Mouse (Mus musculus): ENCODE measurements around the gene Snx15. TPM values are rescaled to one million over a fixed set of nuclear protein-coding genes. Genes with fewer than 3 reads are reported as not detected.
"Not testable (repeated sequence)": the region's sequence is repeated elsewhere in the genome, so short reads cannot be mapped to it uniquely, and the experiment has no call there.

Gene Snx15
- polyA plus RNA-seq, 1 experiment from 2014 or later: 21.0 TPM

- H3K36me3 ChIP-seq: peaks cover 26% of the 10 kb centered on the region
- no peaks in the 10 kb centered on the region for H3K27me3 ChIP-seq (replicated peaks)
- peak overlapping the region; percentile 94 for H3K9ac ChIP-seq
- H3K4me3 ChIP-seq: peak overlapping the region; percentile 68
- H3K4me1 ChIP-seq: peaks cover 17% of the 10 kb centered on the region
- peak overlapping the region; percentile 88 for H3K4me2 ChIP-seq
- peak overlapping the region; percentile 94 for H3K27ac ChIP-seq (replicated peaks)
- WGBS: 8% methylated on average over 16 of the region's 16 CpGs
- H3K9me3 ChIP-seq: no peaks in the 10 kb centered on the region
- ATAC-seq (ENCODE audit: extremely low read depth, insufficient number of reproducible peaks, low FRiP score, low TSS enrichment): no peak
Measured at GRCm38 (mm10) chr19:6140374-6140677, 12.2 kb upstream of the Snx15 start.

DNA sequence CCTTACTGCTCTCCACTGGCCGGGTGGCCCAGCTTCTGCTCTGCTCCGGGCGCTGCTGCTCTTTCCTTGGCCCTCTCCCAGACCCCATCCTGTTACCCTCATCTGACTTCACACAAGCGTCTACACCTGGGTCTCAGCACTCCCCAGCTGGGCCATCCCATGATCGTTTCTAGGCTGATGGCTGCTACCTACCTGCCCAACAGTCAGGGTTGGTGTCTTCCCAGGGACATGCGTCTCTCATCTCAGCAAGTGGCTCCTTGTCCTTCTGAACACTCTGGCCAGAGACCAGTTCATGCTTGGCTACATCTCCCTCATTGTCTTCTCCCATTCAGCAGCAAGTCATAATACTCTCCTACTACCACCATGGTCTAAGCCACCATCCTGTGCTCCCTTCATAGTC, 11.6 kb upstream of the Snx15 start:
- H3K9me3 ChIP-seq: no peaks in the 10 kb centered on the region
- H3K27ac ChIP-seq (replicated peaks): no peak overlapping the region
- H3K4me3 ChIP-seq: peak overlapping the region; percentile 68; the same call in 1 of the 2 replicates
- ATAC-seq (ENCODE audit: extremely low read depth, insufficient number of reproducible peaks, low FRiP score, low TSS enrichment): no peak
- H3K36me3 ChIP-seq: peaks cover 32% of the 10 kb centered on the region
- peaks cover 17% of the 10 kb centered on the region for H3K4me1 ChIP-seq
- H3K4me2 ChIP-seq: peak overlapping the region; percentile 88
- WGBS: 86% methylated on average over 6 of the region's 6 CpGs
- H3K9ac ChIP-seq: peak overlapping the region; percentile 94
- H3K27me3 ChIP-seq (replicated peaks): no peaks in the 10 kb centered on the region

DNA sequence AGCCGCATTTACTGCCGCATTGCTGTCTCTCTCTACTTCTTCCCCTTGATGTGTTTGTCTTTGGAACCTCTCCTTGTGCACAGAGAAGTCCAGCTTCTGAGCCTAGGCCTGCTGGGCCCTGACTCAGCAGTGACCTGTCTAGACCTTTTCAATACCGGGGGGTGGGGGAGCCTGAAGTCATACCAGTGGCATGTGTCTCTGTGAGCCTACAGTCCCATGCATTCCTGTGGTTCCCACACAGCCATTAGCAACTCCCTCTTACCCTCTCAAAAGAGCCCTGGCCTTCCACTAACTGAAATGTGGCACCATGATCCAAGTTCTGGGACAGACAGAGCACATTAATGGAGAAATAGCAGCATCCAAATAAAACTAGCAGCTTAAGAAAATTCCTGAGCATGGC, 8.3 kb upstream of the Snx15 start:
- Histone ChIP-seq H3K4me3 (no peak overlapping the region), H3K4me1 (peaks cover 10% of the 10 kb centered on the region), H3K36me3 (peaks cover 40% of the 10 kb centered on the region), H3K9me3 (no peaks in the 10 kb centered on the region), H3K27ac (replicated peaks) (no peak overlapping the region), H3K9ac (no peak overlapping the region), H3K27me3 (replicated peaks) (no peaks in the 10 kb centered on the region), H3K4me2 (no peak overlapping the region)
- WGBS: 85% methylated on average over 3 of the region's 3 CpGs
- ATAC-seq (ENCODE audit: extremely low read depth, insufficient number of reproducible peaks, low FRiP score, low TSS enrichment): no peak

DNA sequence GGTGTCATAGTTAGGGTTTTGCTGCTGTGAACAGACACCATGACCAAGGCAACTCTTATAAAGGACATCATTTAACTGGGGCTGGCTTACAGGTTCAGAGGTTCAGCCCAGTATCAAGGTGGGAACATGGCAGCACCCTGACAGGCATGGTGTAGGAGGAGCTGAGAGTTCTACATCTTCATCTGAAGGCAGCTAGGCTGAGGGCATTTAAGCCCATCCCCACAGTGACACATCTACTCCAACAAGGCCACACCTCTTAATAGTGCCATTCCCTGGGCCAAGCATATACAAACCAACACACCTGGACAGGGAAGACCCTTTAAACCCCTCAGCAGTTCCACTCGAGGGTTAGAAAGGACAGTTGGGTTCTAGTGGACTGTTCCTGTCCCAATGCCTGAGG, 5.1 kb upstream of the Snx15 start:
- not testable (repeated sequence) for H3K9ac ChIP-seq; H3K27me3 ChIP-seq (replicated peaks); H3K9me3 ChIP-seq; ATAC-seq (ENCODE audit: extremely low read depth, insufficient number of reproducible peaks, low FRiP score, low TSS enrichment); H3K27ac ChIP-seq (replicated peaks); H3K4me3 ChIP-seq; H3K4me1 ChIP-seq
- peaks cover 40% of the 10 kb centered on the region for H3K36me3 ChIP-seq
- peak overlapping the region; percentile 11; the same call in 1 of the 2 replicates for H3K4me2 ChIP-seq
- WGBS: 31% methylated on average over 1 of the region's 1 CpGs

DNA sequence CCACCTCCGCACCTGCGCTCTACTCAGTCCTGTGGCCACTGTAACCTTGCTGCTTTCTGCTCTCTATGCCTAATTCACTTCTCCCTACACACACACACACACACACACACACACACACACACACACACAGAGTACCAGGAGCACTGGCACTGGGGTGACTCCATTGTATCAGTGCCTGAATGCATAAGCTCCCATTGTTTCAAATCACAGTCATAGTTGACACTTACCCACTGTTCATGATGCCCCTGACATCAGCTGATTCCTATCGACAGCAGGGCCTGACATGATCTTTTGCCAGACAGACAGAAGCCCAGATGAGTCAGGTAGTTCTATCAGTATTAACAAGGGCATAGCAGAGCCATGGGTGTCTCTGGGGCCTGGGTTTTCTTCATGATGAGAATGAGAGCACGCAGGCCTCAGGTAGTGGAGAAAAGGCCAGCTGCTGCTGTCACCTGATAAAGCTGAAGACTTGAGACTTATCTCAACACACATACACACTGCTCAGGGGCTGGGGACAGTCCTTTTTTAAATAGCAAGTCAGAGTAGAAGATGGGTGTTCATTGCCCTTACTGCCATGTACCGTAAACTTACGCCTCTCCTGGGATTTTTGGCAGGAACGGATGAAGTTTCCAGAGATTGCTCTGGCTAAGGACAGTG, 4.2 kb upstream of the Snx15 start:
- Histone ChIP-seq H3K4me3 (no peak overlapping the region), H3K9me3 (no peaks in the 10 kb centered on the region), H3K4me2 (0 out of 2 replicates have a peak overlapping the region, but pooled peaks have one; percentile 11), H3K27ac (replicated peaks) (no peak overlapping the region; the same call in 1 of the 2 replicates), H3K36me3 (peaks cover 31% of the 10 kb centered on the region), H3K27me3 (replicated peaks) (no peaks in the 10 kb centered on the region), H3K9ac (no peak overlapping the region), H3K4me1 (peaks cover 8% of the 10 kb centered on the region)
- ATAC-seq (ENCODE audit: extremely low read depth, insufficient number of reproducible peaks, low FRiP score, low TSS enrichment): no peak
- 77% methylated on average over 7 of the region's 7 CpGs for WGBS

GRCm38 (mm10) chr19:6130414-6131128, 2.5 kb upstream of the Snx15 start:
- not testable (repeated sequence) for H3K27me3 ChIP-seq (replicated peaks); ATAC-seq (ENCODE audit: extremely low read depth, insufficient number of reproducible peaks, low FRiP score, low TSS enrichment); H3K4me2 ChIP-seq; H3K27ac ChIP-seq (replicated peaks); H3K9ac ChIP-seq; H3K4me3 ChIP-seq; H3K9me3 ChIP-seq
- 75% methylated on average over 7 of the region's 7 CpGs for WGBS
- Histone ChIP-seq H3K36me3 (peaks cover 16% of the 10 kb centered on the region), H3K4me1 (peaks cover 13% of the 10 kb centered on the region)

GRCm38 (mm10) chr19:6126789-6127580, 1.1 kb downstream of the Snx15 start:
- peaks cover 13% of the 10 kb centered on the region; the same call in 1 of the 2 replicates for H3K4me1 ChIP-seq
- no peaks in the 10 kb centered on the region; the same call in 1 of the 2 replicates for H3K9me3 ChIP-seq
- H3K27me3 ChIP-seq (replicated peaks): no peaks in the 10 kb centered on the region
- ATAC-seq (ENCODE audit: extremely low read depth, insufficient number of reproducible peaks, low FRiP score, low TSS enrichment): no peak
- H3K9ac ChIP-seq: peak overlapping the region; percentile 83
- peak overlapping the region; percentile 63 for H3K4me3 ChIP-seq
- H3K36me3 ChIP-seq: no peaks in the 10 kb centered on the region
- 69% methylated on average over 10 of the region's 10 CpGs for WGBS
- H3K4me2 ChIP-seq: peak overlapping the region; percentile 73
- peak overlapping the region; percentile 90 for H3K27ac ChIP-seq (replicated peaks)

DNA sequence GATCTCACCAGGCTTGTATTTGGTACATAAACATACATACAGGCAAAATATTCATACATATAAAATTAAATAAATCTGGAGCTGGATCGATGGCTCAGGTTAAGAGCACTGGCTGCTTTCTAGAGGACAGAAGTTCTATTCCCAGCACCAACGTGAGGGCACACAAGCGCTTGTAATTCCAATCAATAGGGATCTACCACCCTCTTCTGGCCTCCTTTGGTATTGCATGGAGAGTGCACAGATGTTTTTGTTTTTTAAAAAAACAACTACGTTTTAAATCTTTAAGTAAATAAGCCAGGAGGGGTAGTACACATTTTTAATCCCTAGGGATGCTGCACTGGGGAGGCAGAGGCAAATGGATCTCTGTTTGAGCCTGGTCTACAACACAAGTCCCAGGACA, 1.8 kb downstream of the Snx15 start:
- 23% methylated on average over 4 of the region's 4 CpGs for WGBS

GRCm38 (mm10) chr19:6124898-6125297, 3.2 kb downstream of the Snx15 start:
- Histone ChIP-seq H3K36me3 (peaks cover 16% of the 10 kb centered on the region), H3K27ac (replicated peaks) (no peak overlapping the region), H3K4me3 (no peak overlapping the region), H3K4me2 (no peak overlapping the region), H3K27me3 (replicated peaks) (no peaks in the 10 kb centered on the region), H3K9ac (no peak overlapping the region), H3K4me1 (peaks cover 13% of the 10 kb centered on the region; the same call in 1 of the 2 replicates), H3K9me3 (no peaks in the 10 kb centered on the region; the same call in 1 of the 2 replicates)
- 75% methylated on average over 2 of the region's 2 CpGs for WGBS
- ATAC-seq (ENCODE audit: extremely low read depth, insufficient number of reproducible peaks, low FRiP score, low TSS enrichment): no peak

More for the DNA sequence above, 1.8 kb downstream of the Snx15 start:
- Histone ChIP-seq H3K4me3 (no peak overlapping the region), H3K27ac (replicated peaks) (no peak overlapping the region), H3K4me1 (peaks cover 13% of the 10 kb centered on the region; the same call in 1 of the 2 replicates), H3K9me3 (no peaks in the 10 kb centered on the region; the same call in 1 of the 2 replicates), H3K4me2 (peak overlapping the region; percentile 73; the same call in 1 of the 2 replicates), H3K27me3 (replicated peaks) (no peaks in the 10 kb centered on the region), H3K9ac (no peak overlapping the region), H3K36me3 (peaks cover 3% of the 10 kb centered on the region)
- no peak for ATAC-seq (ENCODE audit: extremely low read depth, insufficient number of reproducible peaks, low FRiP score, low TSS enrichment)

GRCm38 (mm10) chr19:6123330-6123729, 4.8 kb downstream of the Snx15 start:
- no peak for ATAC-seq (ENCODE audit: extremely low read depth, insufficient number of reproducible peaks, low FRiP score, low TSS enrichment)
- Histone ChIP-seq H3K9ac (no peak overlapping the region; the same call in 1 of the 2 replicates), H3K4me3 (no peak overlapping the region), H3K36me3 (peaks cover 18% of the 10 kb centered on the region), H3K27ac (replicated peaks) (no peak overlapping the region), H3K4me1 (peaks cover 14% of the 10 kb centered on the region), H3K9me3 (no peaks in the 10 kb centered on the region; the same call in 1 of the 2 replicates), H3K27me3 (replicated peaks) (no peaks in the 10 kb centered on the region), H3K4me2 (no peak overlapping the region)
- WGBS: 83% methylated on average over 8 of the region's 8 CpGs

- WGBS: 22% methylated on average over 19 of the region's 19 CpGs
- H3K27me3 ChIP-seq (replicated peaks): no peaks in the 10 kb centered on the region
- H3K9me3 ChIP-seq: no peaks in the 10 kb centered on the region; the same call in 1 of the 2 replicates
- H3K27ac ChIP-seq (replicated peaks): no peak overlapping the region
- H3K4me3 ChIP-seq: no peak overlapping the region
- peak overlapping the region; percentile 59 for H3K9ac ChIP-seq
- no peak for ATAC-seq (ENCODE audit: extremely low read depth, insufficient number of reproducible peaks, low FRiP score, low TSS enrichment)
- H3K36me3 ChIP-seq: peaks cover 20% of the 10 kb centered on the region
- peak overlapping the region; percentile 30; the same call in 1 of the 2 replicates for H3K4me2 ChIP-seq
- H3K4me1 ChIP-seq: peaks cover 14% of the 10 kb centered on the region
Measured at GRCm38 (mm10) chr19:6121761-6122160, 6.3 kb downstream of the Snx15 start.

All from heart, embryonic 13.5 days (tissue).